Mouse (Mus musculus) CH12.LX (cell line): ENCODE measurements around the gene Chml. TPM values are rescaled to one million over a fixed set of nuclear protein-coding genes. Genes with fewer than 3 reads are reported as not detected.

Source experiments
- DNase-seq: peaks from one replicate; pipeline ENCODE4 v3.0.0-alpha.2; 2013; ENCODE audit errors: extremely low read depth
- H3K27ac ChIP-seq: 2 replicates; pipeline ENCODE4 v1.5.1; 2012; ENCODE audit warnings: low read depth, mild to moderate bottlenecking, control low read depth, moderate library complexity; ENCODE audit not compliant: insufficient read depth
- H3K27me3 ChIP-seq: replicated peaks from 2 replicates; pipeline ENCODE3; 2012; ENCODE audit warnings: inconsistent platforms
- H3K36me3 ChIP-seq, 2 experiments: replicated peaks in 1 of 2; 2 replicates each; pipeline versions ENCODE3 to v1.6.1; 2012; ENCODE audit warnings: inconsistent platforms in 1 of 2, low read length in 1 of 2, mild to moderate bottlenecking in 1 of 2, mixed read lengths in 1 of 2, moderate library complexity in 1 of 2; ENCODE audit not compliant: control insufficient read depth in 1 of 2, insufficient read depth in 1 of 2
- H3K4me1 ChIP-seq, 2 experiments: 2 replicates each; pipeline ENCODE4 v1.6.1; 2012; ENCODE audit warnings: inconsistent platforms in 1 of 2, moderate library complexity in 1 of 2; ENCODE audit not compliant: insufficient read depth in 2 of 2, control insufficient read depth in 1 of 2
- H3K4me2 ChIP-seq: 2 replicates; pipeline ENCODE4 v1.6.1; 2012; ENCODE audit warnings: low read depth, mild to moderate bottlenecking, control low read depth; ENCODE audit not compliant: poor library complexity, insufficient read depth, severe bottlenecking
- H3K4me3 ChIP-seq, 3 experiments: fragments of 150-350 bp in 1 of 3; sonication (generic) in 1 of 3; replicated peaks in 1 of 3; 2 replicates each; pipeline versions ENCODE3 to v1.5.1; 2011 to 2012; ENCODE audit warnings: low read depth in 2 of 3, low read length in 2 of 3, mild to moderate bottlenecking in 2 of 3, moderate library complexity in 2 of 3, control low read depth in 1 of 3, improper control_type of control experiment in 1 of 3, inconsistent platforms in 1 of 3, mixed read lengths in 1 of 3; ENCODE audit not compliant: poor library complexity in 1 of 3
- H3K79me2 ChIP-seq: replicated peaks from 2 replicates; pipeline ENCODE4 v1.6.1; 2012; ENCODE audit warnings: mild to moderate bottlenecking, moderate library complexity; ENCODE audit not compliant: control insufficient read depth, poor library complexity, insufficient read depth, severe bottlenecking; ENCODE audit errors: extremely low read depth
- H3K9ac ChIP-seq: 2 replicates; pipeline ENCODE4 v1.6.1; 2012; ENCODE audit warnings: low read depth, mild to moderate bottlenecking, control low read depth, moderate library complexity; ENCODE audit not compliant: insufficient read depth
- H3K9me3 ChIP-seq: replicated peaks from 2 replicates; pipeline ENCODE3; 2012; ENCODE audit warnings: low read length, inconsistent platforms, mixed read lengths
- CHD1 ChIP-seq: IDR thresholded peaks from 2 replicates; pipeline ENCODE4 v1.6.1; 2012; ENCODE audit warnings: low read depth, low read length, improper control_type of control experiment, inconsistent platforms
- CHD2 ChIP-seq: IDR thresholded peaks from 2 replicates; pipeline ENCODE4 v1.6.1; 2011; ENCODE audit warnings: low read length, improper control_type of control experiment
- E2F4 ChIP-seq: IDR thresholded peaks from 2 replicates; pipeline ENCODE4 v1.6.1; 2011; ENCODE audit warnings: low read depth, low read length, improper control_type of control experiment; ENCODE audit not compliant: insufficient replicate concordance
- ETS1 ChIP-seq: conservative IDR thresholded peaks from 2 replicates; pipeline ENCODE4 v1.6.1; 2012; ENCODE audit warnings: low read depth, mild to moderate bottlenecking, inconsistent platforms, low read length, improper control_type of control experiment, moderate library complexity
- IRF4 ChIP-seq: IDR thresholded peaks from 2 replicates; pipeline ENCODE4 v1.6.1; 2014; ENCODE audit warnings: low read depth, mild to moderate bottlenecking, inconsistent platforms, low read length, improper control_type of control experiment
- MEF2A ChIP-seq: IDR thresholded peaks from 2 replicates; pipeline ENCODE4 v1.6.1; 2014; ENCODE audit warnings: low read depth, mild to moderate bottlenecking, inconsistent platforms, low read length, improper control_type of control experiment, borderline replicate concordance
- MYC ChIP-seq: IDR thresholded peaks from 2 replicates; pipeline ENCODE4 v1.6.1; 2011; ENCODE audit warnings: low read depth, mild to moderate bottlenecking, improper control_type of control experiment, low read length
- NELFE ChIP-seq: IDR thresholded peaks from 2 replicates; pipeline ENCODE4 v1.6.1; 2011; ENCODE audit warnings: low read depth, low read length, improper control_type of control experiment
- PAX5 ChIP-seq: IDR thresholded peaks from 2 replicates; pipeline ENCODE4 v1.6.1; 2012; ENCODE audit warnings: low read length, inconsistent platforms, mixed read lengths
- POLR2A ChIP-seq: IDR thresholded peaks from 2 replicates; pipeline ENCODE4 v1.6.1; 2011; ENCODE audit warnings: low read depth, mild to moderate bottlenecking, improper control_type of control experiment, low read length
- POLR2AphosphoS2 ChIP-seq: IDR thresholded peaks from 2 replicates; pipeline ENCODE4 v1.6.1; 2011; ENCODE audit warnings: low read depth, low read length, improper control_type of control experiment
- SMC3 ChIP-seq: IDR thresholded peaks from 2 replicates; pipeline ENCODE4 v1.6.1; 2011; ENCODE audit warnings: low read depth, low read length, improper control_type of control experiment
- TCF12 ChIP-seq: IDR thresholded peaks from 2 replicates; pipeline ENCODE4 v1.6.1; 2014; ENCODE audit warnings: low read depth, mild to moderate bottlenecking, inconsistent platforms, low read length, improper control_type of control experiment
- UBTF ChIP-seq: IDR thresholded peaks from 2 replicates; pipeline ENCODE4 v1.6.1; 2012; ENCODE audit warnings: low read depth, mild to moderate bottlenecking, inconsistent platforms, low read length, improper control_type of control experiment, moderate library complexity
- USF1 ChIP-seq: IDR thresholded peaks from 2 replicates; pipeline ENCODE4 v1.6.1; 2014; ENCODE audit warnings: low read depth, mild to moderate bottlenecking, inconsistent platforms, low read length, improper control_type of control experiment
- ZMIZ1 ChIP-seq: IDR thresholded peaks from 2 replicates; pipeline ENCODE4 v1.6.1; 2012; ENCODE audit warnings: low read depth, mild to moderate bottlenecking, inconsistent platforms, low read length, improper control_type of control experiment
- dilution Hi-C: fragments of 300-500 bp; cut with MboI; formaldehyde crosslinking; loops from 2 replicates; pipeline ENCODE4 v1.14.3; 2020; ENCODE audit warnings: low sequenced_read_pairs; ENCODE audit not compliant: extremely low pct_unique_long_range_greater_than_20kb, extremely low pct_ligation_motif_present
- in situ Hi-C: fragments of 300-500 bp; cut with MboI; formaldehyde crosslinking; loops from 3 replicates; pipeline ENCODE4 v1.14.3; 2019; ENCODE audit warnings: low sequenced_read_pairs, low pct_ligation_motif_present, low pct_unique_long_range_greater_than_20kb, mixed read lengths
- polyA plus RNA-seq: library from polyadenylated mRNA; unstranded; fragments of >175 nt; gene quantifications from 2 replicates; pipeline ENCODE4 v1.2.1, GENCODE M21; 2012; ENCODE audit warnings: low read depth; ENCODE audit not compliant: insufficient read length
- total RNA-seq, 2 experiments: library from RNA; depleted of rRNA; stranded (reverse); fragments of 300-350 nt in 1 of 2; fragments of >200 nt in 1 of 2; gene quantifications; 2 replicates each; pipeline ENCODE4 v1.2.3; 2012 to 2014

The Chml gene
- total and polyA plus RNA-seq, 3 experiments: 3.1 to 6.0 (median 3.3) TPM

GRCm38 (mm10) chr1:175716832-175717231 is 24.1 kb upstream of the Chml start:
- Histone ChIP-seq H3K4me1 (no peaks in the 10 kb centered on the region), H3K4me3 (no peak overlapping the region), H3K27ac (no peak overlapping the region), H3K9me3 (no peaks in the 10 kb centered on the region), H3K79me2 (no peaks in the 10 kb centered on the region), H3K4me2 (no peak overlapping the region), H3K9ac (no peak overlapping the region), H3K27me3 (no peaks in the 10 kb centered on the region), H3K36me3 (no peaks in the 10 kb centered on the region)
- TF ChIP-seq POLR2AphosphoS2 (no peak), CHD2 (no peak), CHD1 (no peak), MEF2A (no peak), MYC (no peak), ZMIZ1 (no peak), UBTF (no peak), ETS1 (no peak), POLR2A (no peak), E2F4 (no peak), SMC3 (no peak), IRF4 (no peak)
- in situ Hi-C loops: no loop called here
- dilution Hi-C loops: no loop called here
- DNase-seq: no peak

GRCm38 (mm10) chr1:175712338-175712909 is 19.7 kb upstream of the Chml start:
- dilution Hi-C loops: no loop called here
- H3K4me1 ChIP-seq: no peaks in the 10 kb centered on the region

GRCm38 (mm10) chr1:175708013-175708412 is 15.3 kb upstream of the Chml start:
- Histone ChIP-seq H3K27me3 (no peaks in the 10 kb centered on the region), H3K4me3 (no peak overlapping the region), H3K79me2 (no peaks in the 10 kb centered on the region), H3K9me3 (no peaks in the 10 kb centered on the region), H3K4me2 (no peak overlapping the region)
- dilution Hi-C loops: no loop called here
- no peak for TF ChIP-seq TCF12
- TF ChIP-seq USF1: no peak
- TF ChIP-seq NELFE: no peak
- TF ChIP-seq CHD2: no peak
- no peak for TF ChIP-seq PAX5
- no peak for TF ChIP-seq MYC
- TF ChIP-seq, all 38 proteins: peak for 0
- in situ Hi-C loops: no loop called here
- Histone ChIP-seq H3K9ac (no peak overlapping the region), H3K27ac (no peak overlapping the region), H3K4me1 (no peaks in the 10 kb centered on the region), H3K36me3 (no peaks in the 10 kb centered on the region)
- no peak for DNase-seq

More at GRCm38 (mm10) chr1:175712338-175712909, 19.7 kb upstream of the Chml start:
- no peaks in the 10 kb centered on the region for H3K27me3 ChIP-seq
- H3K36me3 ChIP-seq: no peaks in the 10 kb centered on the region
- H3K4me2 ChIP-seq: no peak overlapping the region
- no peak for DNase-seq
- no peak for TF ChIP-seq USF1
- H3K9me3 ChIP-seq: no peaks in the 10 kb centered on the region
- in situ Hi-C loops: no loop called here
- no peak overlapping the region for H3K4me3 ChIP-seq
- H3K27ac ChIP-seq: no peak overlapping the region
- H3K9ac ChIP-seq: no peak overlapping the region
- no peaks in the 10 kb centered on the region for H3K79me2 ChIP-seq
